Mouse (Mus musculus) lung, postnatal 0 days (tissue): ENCODE measurements at regions not wholly inside any gene's neighbourhood (a gene's known extent, or its start where the extent isn't known, plus 50 kb on each side); places are given as distances from the start of the nearest gene placed in this dataset.
A peak's percentile ranks its signal among the peaks of the same experiment; 100 is the strongest.
"Not testable (repeated sequence)": the region's sequence is repeated elsewhere in the genome, so short reads cannot be mapped to it uniquely, and the experiment has no call there.

Experiments
- ATAC-seq: fragments of 200-750 bp; cut with Nextera tagmentation; 2 replicates; pipeline ENCODE4 v1.8.0; 2017; ENCODE audit warnings: moderate library complexity
- DNase-seq: peaks from one replicate; pipeline ENCODE4 v3.0.0-alpha.2; 2016; ENCODE audit warnings: low spot score
- H3K27ac ChIP-seq: fragments of 300-500 bp; sonication (generic); 2 replicates; pipeline ENCODE4 v1.5.1; 2014; ENCODE audit warnings: antibody characterized with exemption, mild to moderate bottlenecking, low read length, mixed read lengths
- H3K27me3 ChIP-seq: fragments of 300-500 bp; sonication (generic); replicated peaks from 2 replicates; pipeline ENCODE4 v1.6.1; 2014; ENCODE audit warnings: low read length, mixed read lengths; ENCODE audit not compliant: insufficient read depth
- H3K36me3 ChIP-seq: fragments of 300-500 bp; sonication (generic); 2 replicates; pipeline ENCODE4 v1.6.1; 2014; ENCODE audit warnings: low read length, mixed read lengths; ENCODE audit not compliant: insufficient read depth
- H3K4me1 ChIP-seq: fragments of 300-500 bp; sonication (generic); 2 replicates; pipeline ENCODE4 v1.6.1; 2014; ENCODE audit warnings: antibody characterized with exemption, low read depth, low read length, mixed read lengths; ENCODE audit not compliant: insufficient read depth
- H3K4me2 ChIP-seq: fragments of 300-500 bp; sonication (generic); replicated peaks from 2 replicates; pipeline ENCODE4 v1.6.1; 2014; ENCODE audit warnings: low read depth, mild to moderate bottlenecking, low read length, moderate library complexity, mixed read lengths
- H3K4me3 ChIP-seq: fragments of 300-500 bp; sonication (generic); 2 replicates; pipeline ENCODE4 v1.5.1; 2014; ENCODE audit warnings: low read depth, low read length
- H3K9ac ChIP-seq: fragments of 300-500 bp; sonication (generic); replicated peaks from 2 replicates; pipeline ENCODE4 v1.6.1; 2014; ENCODE audit warnings: low read depth, mild to moderate bottlenecking
- H3K9me3 ChIP-seq: fragments of 300-500 bp; sonication (generic); 2 replicates; pipeline ENCODE4 v1.6.1; 2016; ENCODE audit warnings: low read length, mixed read lengths
- CTCF ChIP-seq: IDR thresholded peaks from 2 replicates; pipeline ENCODE4 v1.5.1; 2016; ENCODE audit warnings: antibody characterized with exemption, mild to moderate bottlenecking
- EP300 ChIP-seq: IDR thresholded peaks from 2 replicates; pipeline ENCODE4 v1.6.1; 2016; ENCODE audit warnings: antibody characterized with exemption, mild to moderate bottlenecking, control low read depth
- WGBS: fragments of 180-500 bp; shearing (Covaris S2); extraction: QIAGEN DNeasy Blood & Tissue Kit; methylation state at CpG from one replicate; pipeline ENCODE4 v1.1.7; 2014; 5-methylcytosine and 5-hydroxymethylcytosine counted together

GRCm38 (mm10) chr8:100034474-100034873 is 618.2 kb upstream of the Cdh8 start:
- 64% methylated on average over 4 of the region's 4 CpGs for WGBS
- H3K4me3 ChIP-seq = no peak overlapping the region
- no peak overlapping the region for H3K27ac ChIP-seq
- H3K9ac ChIP-seq = no peak overlapping the region
- ATAC-seq (no peak), DNase-seq (no peak)
- no peaks in the 10 kb centered on the region for H3K9me3 ChIP-seq
- H3K4me2 ChIP-seq = no peak overlapping the region
- H3K4me1 ChIP-seq = no peaks in the 10 kb centered on the region
- no peaks in the 10 kb centered on the region for H3K36me3 ChIP-seq
- no peaks in the 10 kb centered on the region for H3K27me3 ChIP-seq
- TF ChIP-seq CTCF (no peak), EP300 (no peak)

DNA sequence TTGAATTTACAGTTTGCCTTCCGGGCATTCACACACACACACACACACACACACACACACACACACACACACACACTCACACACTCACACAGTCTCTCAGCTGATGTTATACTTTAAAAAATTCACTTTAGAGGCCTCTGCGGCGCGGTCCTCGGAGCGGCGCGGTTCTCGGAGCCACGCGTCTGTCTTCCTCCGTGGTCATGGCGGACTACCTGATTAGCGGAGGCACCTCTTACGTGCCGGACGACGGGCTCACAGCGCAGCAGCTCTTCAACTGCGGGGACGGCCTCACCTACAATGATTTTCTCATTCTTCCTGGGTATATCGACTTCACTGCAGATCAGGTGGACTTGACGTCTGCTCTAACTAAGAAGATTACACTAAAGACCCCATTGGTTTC is 614.1 kb upstream of the Cdh8 start:
- not testable (repeated sequence) for H3K36me3 ChIP-seq, H3K4me3 ChIP-seq, DNase-seq, H3K27ac ChIP-seq, H3K4me1 ChIP-seq, H3K9me3 ChIP-seq, H3K27me3 ChIP-seq, H3K4me2 ChIP-seq, H3K9ac ChIP-seq
- ATAC-seq = 0 out of 2 replicates have a peak, but pooled peaks have one; percentile 25
- 92% methylated on average over 22 of the region's 23 CpGs for WGBS

DNA sequence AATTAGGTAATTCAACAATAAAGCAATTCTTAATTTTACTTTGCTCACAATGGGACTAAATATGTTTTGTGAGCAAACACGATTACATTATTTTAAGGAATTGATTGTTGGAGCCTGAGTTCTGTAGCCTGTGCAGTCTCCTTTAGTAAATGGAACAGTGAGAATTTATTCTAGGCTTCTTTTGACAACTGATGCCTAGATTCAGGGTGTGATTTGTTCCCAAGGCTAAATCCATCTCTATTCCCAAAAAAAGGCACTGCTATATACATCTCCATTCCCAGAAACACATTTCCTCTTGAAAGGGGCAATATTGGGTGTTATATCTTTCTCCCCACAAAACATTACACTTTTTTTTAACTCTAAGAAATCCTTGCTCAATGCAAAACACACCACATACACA is 599.4 kb upstream of the Cdh8 start:
- Histone ChIP-seq H3K4me1 (no peaks in the 10 kb centered on the region), H3K27ac (no peak overlapping the region), H3K27me3 (no peaks in the 10 kb centered on the region), H3K36me3 (no peaks in the 10 kb centered on the region), H3K4me2 (no peak overlapping the region), H3K9ac (no peak overlapping the region), H3K4me3 (no peak overlapping the region), H3K9me3 (no peaks in the 10 kb centered on the region)
- DNase-seq = no peak
- TF ChIP-seq EP300 (no peak), CTCF (no peak)
- ATAC-seq = no peak
- 90% methylated on average over 1 of the region's 1 CpGs for WGBS

GRCm38 (mm10) chr8:99999554-99999953 is 583.3 kb upstream of the Cdh8 start:
- H3K36me3 ChIP-seq = no peaks in the 10 kb centered on the region
- no peaks in the 10 kb centered on the region for H3K4me1 ChIP-seq
- DNase-seq = no peak
- no peak for ATAC-seq
- WGBS = 90% methylated on average over 1 of the region's 1 CpGs
- no peak overlapping the region for H3K9ac ChIP-seq
- H3K27ac ChIP-seq = no peak overlapping the region
- H3K4me2 ChIP-seq = no peak overlapping the region
- no peaks in the 10 kb centered on the region for H3K27me3 ChIP-seq
- no peak overlapping the region for H3K4me3 ChIP-seq
- no peaks in the 10 kb centered on the region for H3K9me3 ChIP-seq
- TF ChIP-seq EP300 = no peak
- no peak for TF ChIP-seq CTCF

DNA sequence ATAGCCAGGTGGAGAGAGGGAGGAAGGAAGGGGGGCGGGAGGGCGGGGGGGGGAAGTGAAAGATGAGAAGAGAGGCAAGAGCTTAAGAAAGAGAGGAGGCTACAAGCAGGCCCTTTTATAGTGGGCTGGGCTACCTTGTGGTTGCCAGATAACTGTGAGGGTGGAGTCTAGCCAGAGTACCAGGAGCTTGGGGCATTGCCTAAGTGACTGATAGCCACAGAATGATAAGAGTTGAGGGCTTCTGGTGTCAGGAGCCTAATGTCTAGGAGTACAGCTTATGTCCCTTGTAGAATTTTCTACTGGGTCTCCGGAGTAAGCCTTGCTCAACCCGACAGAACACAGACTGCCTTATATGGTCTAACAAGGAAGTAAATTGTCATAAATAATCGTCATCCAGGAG is 567.4 kb upstream of the Cdh8 start:
- Histone ChIP-seq H3K4me1 (no peaks in the 10 kb centered on the region), H3K36me3 (no peaks in the 10 kb centered on the region), H3K27me3 (no peaks in the 10 kb centered on the region), H3K9me3 (no peaks in the 10 kb centered on the region), H3K27ac (no peak overlapping the region), H3K9ac (no peak overlapping the region), H3K4me2 (no peak overlapping the region), H3K4me3 (no peak overlapping the region)
- DNase-seq (no peak), ATAC-seq (no peak)
- TF ChIP-seq EP300 = no peak
- no peak for TF ChIP-seq CTCF
- WGBS = 80% methylated on average over 5 of the region's 5 CpGs

DNA sequence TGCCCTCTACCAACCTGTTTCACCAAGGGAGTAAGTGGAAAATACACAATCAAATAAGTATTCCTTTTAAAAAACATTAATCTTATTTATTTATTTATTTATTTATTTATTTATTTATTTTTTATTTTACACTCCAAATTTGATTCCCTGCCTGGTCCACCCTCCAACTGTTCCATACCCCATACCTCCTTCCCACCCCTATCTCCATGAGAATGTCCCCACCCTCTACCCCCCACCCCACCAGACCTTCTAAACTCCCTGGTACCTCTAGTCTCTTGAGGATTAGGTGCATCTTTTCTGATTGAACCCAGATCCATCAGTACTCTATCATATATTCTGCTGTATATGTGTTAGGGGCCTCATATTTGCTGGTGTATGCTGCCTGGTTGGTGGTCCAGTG is 538.4 kb upstream of the Cdh8 start:
- Histone ChIP-seq H3K9ac (no peak overlapping the region), H3K4me1 (no peaks in the 10 kb centered on the region), H3K36me3 (no peaks in the 10 kb centered on the region), H3K27me3 (no peaks in the 10 kb centered on the region), H3K4me3 (no peak overlapping the region), H3K4me2 (no peak overlapping the region), H3K9me3 (no peaks in the 10 kb centered on the region), H3K27ac (no peak overlapping the region)
- TF ChIP-seq CTCF (no peak), EP300 (no peak)
- DNase-seq = no peak
- no peak for ATAC-seq

DNA sequence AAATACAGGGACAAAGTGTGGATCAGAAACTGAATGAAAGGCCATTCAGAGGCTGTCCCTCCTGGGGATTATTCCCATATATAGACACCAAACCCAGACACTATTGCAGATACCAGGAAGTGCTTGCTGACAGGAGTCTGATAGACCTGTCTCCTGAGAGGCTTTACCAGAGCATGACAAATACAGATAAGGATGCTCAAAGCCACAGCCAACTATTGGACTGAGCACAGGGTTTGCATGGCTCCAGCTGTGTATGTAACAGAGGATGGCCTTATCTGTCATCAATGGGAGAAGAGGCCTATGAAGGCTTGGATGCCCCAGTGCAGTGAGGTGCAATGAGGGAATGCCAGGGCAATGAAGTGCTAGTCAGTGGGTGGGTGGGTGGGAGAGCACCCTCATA is 537.6 kb upstream of the Cdh8 start:
- Histone ChIP-seq H3K9ac (no peak overlapping the region), H3K9me3 (no peaks in the 10 kb centered on the region), H3K27ac (no peak overlapping the region), H3K4me1 (no peaks in the 10 kb centered on the region), H3K4me3 (no peak overlapping the region), H3K4me2 (no peak overlapping the region), H3K27me3 (no peaks in the 10 kb centered on the region), H3K36me3 (no peaks in the 10 kb centered on the region)
- no peak for DNase-seq
- TF ChIP-seq CTCF = no peak
- TF ChIP-seq EP300 = no peak
- no peak for ATAC-seq
